Mouse (Mus musculus): ENCODE results near the gene Cnnm1. TPM values are rescaled to one million over a fixed set of nuclear protein-coding genes. Genes with fewer than 3 reads are reported as not detected.

Gene Cnnm1
- polyA plus RNA-seq, 1 experiment from 2014 or later = 5.5 TPM

DNA sequence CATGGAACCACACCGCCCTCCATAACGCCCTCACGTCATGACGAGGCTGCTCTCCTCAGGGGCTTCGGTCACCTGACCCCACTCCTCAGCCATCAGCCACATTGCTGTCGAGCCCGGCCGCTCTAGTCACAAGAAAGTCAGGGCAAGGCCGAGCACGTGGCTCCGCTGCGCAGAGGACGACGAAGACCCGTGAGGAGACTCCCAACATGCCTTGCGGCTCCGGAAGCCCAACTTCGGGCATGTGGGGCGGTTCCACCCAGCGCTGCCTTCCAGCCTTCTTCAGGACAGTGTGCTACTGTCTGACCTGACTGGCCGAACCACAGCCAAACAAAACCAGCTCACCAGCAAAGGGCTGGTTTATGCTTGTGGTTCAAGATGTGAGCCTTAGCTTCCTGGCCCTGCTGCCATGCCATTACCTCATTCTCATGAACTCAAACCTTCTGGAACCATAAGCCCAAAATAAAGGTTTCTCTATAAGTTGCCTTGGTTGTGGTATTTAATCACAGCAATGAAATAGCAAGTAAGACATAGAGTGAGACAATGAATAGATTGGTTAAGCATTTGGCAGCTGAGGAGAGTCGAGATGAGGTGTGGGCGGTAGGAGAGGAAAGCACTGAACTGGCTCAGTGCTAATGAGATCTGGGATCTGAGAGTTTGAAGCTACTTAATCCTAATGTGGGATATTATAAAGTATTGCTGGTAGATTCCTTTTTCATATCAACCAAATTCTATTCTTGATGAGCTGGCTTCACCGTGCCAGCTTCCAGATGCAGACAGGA, 12.6 kb upstream of the Cnnm1 start:
- H3K27ac ChIP-seq (ENCODE audit: low read depth, low read length) = no peak overlapping the region
- H3K9ac ChIP-seq (ENCODE audit: low read depth, low read length) = no peak overlapping the region
- ATAC-seq = no peak
- no peak for TF ChIP-seq CTCF (IDR thresholded peaks at IDR 0.05; ENCODE audit: low read depth)
- H3K4me1 ChIP-seq (replicated peaks; ENCODE audit: control insufficient read depth, insufficient read depth, low read length) = no peaks in the 10 kb centered on the region
- no peaks in the 10 kb centered on the region for H3K36me3 ChIP-seq (ENCODE audit: control insufficient read depth, insufficient read depth)
- no peak overlapping the region for H3K4me3 ChIP-seq (ENCODE audit: low read depth, low read length)
- no peak overlapping the region for H3K4me2 ChIP-seq (replicated peaks; ENCODE audit: low read depth)
- peaks cover 7% of the 10 kb centered on the region; the same call in 1 of the 2 replicates for H3K27me3 ChIP-seq (replicated peaks; ENCODE audit: control insufficient read depth, insufficient read depth, low read length)
- WGBS = 87% methylated on average over 24 of the region's 24 CpGs
- no peaks in the 10 kb centered on the region for H3K9me3 ChIP-seq (ENCODE audit: control insufficient read depth)

DNA sequence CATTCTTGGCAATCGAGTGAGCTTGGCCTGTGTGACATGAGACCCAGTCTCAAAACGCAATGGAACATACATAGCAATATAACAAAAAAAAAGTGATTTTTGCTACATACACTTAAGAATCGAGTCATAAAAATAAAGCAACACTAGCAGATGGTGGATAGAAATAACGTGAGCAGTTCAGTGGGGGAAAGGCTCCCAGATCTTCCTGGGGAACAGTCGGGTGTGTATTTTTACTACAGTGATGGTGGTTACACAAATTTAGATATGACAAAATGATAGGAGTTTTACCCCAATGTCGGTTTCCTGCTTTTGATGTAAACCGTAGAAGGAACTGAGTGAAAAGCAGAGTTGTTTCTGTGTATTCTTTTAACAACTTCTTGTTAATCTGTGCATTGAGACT, 990 bp upstream of the Cnnm1 start:
- H3K9ac ChIP-seq (ENCODE audit: low read depth, low read length) = no peak overlapping the region
- H3K4me2 ChIP-seq (replicated peaks; ENCODE audit: low read depth) = no peak overlapping the region
- no peak for ATAC-seq
- peaks cover 54% of the 10 kb centered on the region for H3K27me3 ChIP-seq (replicated peaks; ENCODE audit: control insufficient read depth, insufficient read depth, low read length)
- H3K4me1 ChIP-seq (replicated peaks; ENCODE audit: control insufficient read depth, insufficient read depth, low read length) = 0 out of 2 replicates have a peak, but pooled peaks cover 2% of the 10 kb centered on the region
- 80% methylated on average over 7 of the region's 7 CpGs for WGBS
- TF ChIP-seq CTCF (IDR thresholded peaks at IDR 0.05; ENCODE audit: low read depth) = no peak
- no peaks in the 10 kb centered on the region for H3K36me3 ChIP-seq (ENCODE audit: control insufficient read depth, insufficient read depth)
- H3K9me3 ChIP-seq (ENCODE audit: control insufficient read depth) = no peaks in the 10 kb centered on the region
- H3K4me3 ChIP-seq (ENCODE audit: low read depth, low read length) = no peak overlapping the region
- H3K27ac ChIP-seq (ENCODE audit: low read depth, low read length) = no peak overlapping the region

DNA sequence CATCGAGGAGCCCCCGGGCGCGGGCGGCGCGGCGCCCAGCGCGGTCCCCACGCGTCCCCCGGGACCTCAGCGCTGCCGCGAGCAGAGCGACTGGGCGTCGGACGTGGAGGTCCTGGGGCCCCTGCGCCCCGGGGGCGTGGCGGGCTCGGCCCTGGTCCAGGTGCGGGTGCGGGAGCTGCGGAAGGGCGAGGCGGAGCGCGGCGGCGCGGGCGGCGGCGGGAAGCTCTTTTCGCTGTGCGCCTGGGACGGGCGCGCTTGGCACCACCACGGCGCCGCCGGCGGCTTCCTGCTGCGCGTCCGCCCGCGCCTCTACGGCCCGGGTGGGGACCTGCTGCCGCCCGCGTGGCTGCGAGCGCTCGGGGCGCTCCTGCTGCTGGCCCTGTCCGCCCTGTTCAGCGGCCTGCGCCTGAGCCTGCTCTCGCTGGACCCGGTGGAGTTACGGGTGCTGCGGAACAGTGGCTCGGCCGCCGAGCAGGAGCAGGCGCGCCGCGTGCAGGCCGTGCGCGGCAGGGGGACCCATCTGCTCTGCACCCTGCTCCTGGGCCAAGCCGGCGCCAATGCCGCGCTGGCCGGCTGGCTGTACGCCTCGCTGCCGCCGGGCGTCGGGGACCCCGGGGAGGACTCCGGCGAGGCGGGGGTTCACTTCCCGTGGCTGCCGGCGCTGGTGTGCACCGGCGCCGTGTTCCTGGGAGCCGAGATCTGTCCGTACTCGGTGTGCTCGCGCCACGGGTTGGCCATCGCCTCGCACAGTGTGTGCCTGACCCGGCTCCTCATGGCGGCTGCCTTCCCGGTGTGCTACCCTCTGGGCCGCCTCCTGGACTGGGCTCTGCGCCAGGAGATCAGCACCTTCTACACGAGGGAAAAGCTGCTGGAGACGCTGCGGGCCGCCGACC, 778 bp downstream of the Cnnm1 start:
- Histone ChIP-seq H3K27me3 (replicated peaks; ENCODE audit: control insufficient read depth, insufficient read depth, low read length) (peaks cover 54% of the 10 kb centered on the region), H3K4me2 (replicated peaks; ENCODE audit: low read depth) (peak overlapping the region; percentile 99), H3K36me3 (ENCODE audit: control insufficient read depth, insufficient read depth) (no peaks in the 10 kb centered on the region), H3K27ac (ENCODE audit: low read depth, low read length) (no peak overlapping the region), H3K4me3 (ENCODE audit: low read depth, low read length) (peak overlapping the region; percentile 63), H3K4me1 (replicated peaks; ENCODE audit: control insufficient read depth, insufficient read depth, low read length) (no peaks in the 10 kb centered on the region), H3K9ac (ENCODE audit: low read depth, low read length) (peak overlapping the region; percentile 26), H3K9me3 (ENCODE audit: control insufficient read depth) (no peaks in the 10 kb centered on the region)
- WGBS = under 1% methylated on average over 110 of the region's 118 CpGs
- no peak for TF ChIP-seq CTCF (IDR thresholded peaks at IDR 0.05; ENCODE audit: low read depth)
- peak; percentile 28; the same call in 1 of the 2 replicates for ATAC-seq

DNA sequence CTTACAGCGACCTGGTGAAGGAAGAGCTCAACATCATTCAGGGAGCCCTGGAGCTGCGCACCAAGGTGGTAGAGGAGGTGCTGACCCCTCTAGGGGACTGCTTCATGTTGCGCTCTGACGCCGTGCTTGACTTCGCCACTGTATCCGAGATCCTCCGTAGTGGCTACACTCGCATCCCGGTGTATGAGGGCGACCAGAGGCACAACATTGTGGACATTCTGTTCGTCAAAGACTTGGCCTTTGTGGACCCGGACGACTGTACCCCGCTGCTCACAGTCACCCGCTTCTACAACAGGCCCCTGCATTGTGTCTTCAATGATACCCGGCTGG, 1.4 kb downstream of the Cnnm1 start:
- Histone ChIP-seq H3K4me2 (replicated peaks; ENCODE audit: low read depth) (peak overlapping the region; percentile 99), H3K9me3 (ENCODE audit: control insufficient read depth) (no peaks in the 10 kb centered on the region), H3K4me3 (ENCODE audit: low read depth, low read length) (peak overlapping the region; percentile 63), H3K27ac (ENCODE audit: low read depth, low read length) (no peak overlapping the region), H3K9ac (ENCODE audit: low read depth, low read length) (no peak overlapping the region), H3K4me1 (replicated peaks; ENCODE audit: control insufficient read depth, insufficient read depth, low read length) (no peaks in the 10 kb centered on the region), H3K36me3 (ENCODE audit: control insufficient read depth, insufficient read depth) (no peaks in the 10 kb centered on the region), H3K27me3 (replicated peaks; ENCODE audit: control insufficient read depth, insufficient read depth, low read length) (peaks cover 54% of the 10 kb centered on the region)
- TF ChIP-seq CTCF (IDR thresholded peaks at IDR 0.05; ENCODE audit: low read depth) = no peak
- WGBS = 18% methylated on average over 17 of the region's 17 CpGs
- ATAC-seq = no peak

DNA sequence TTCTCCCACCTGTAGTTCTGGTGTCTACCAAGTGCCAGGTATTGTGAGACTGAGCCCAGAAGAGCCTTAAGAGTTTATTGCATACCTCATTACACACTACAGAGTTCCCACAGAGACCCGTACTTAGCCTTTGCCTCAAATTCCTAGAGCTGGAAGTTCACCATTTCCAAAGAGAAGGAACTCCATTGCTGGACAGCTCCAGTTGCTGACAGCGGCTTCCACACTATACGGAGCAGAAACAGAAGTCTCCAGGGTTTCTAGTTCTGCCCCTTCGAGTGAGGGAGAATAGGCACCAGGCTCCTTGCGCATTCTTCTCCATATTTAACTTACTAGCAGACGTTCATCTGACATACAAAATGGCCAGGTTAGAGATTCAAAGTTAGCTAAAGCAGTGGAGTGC, 2.0 kb downstream of the Cnnm1 start:
- 26% methylated on average over 6 of the region's 6 CpGs for WGBS
- no peak for TF ChIP-seq CTCF (IDR thresholded peaks at IDR 0.05; ENCODE audit: low read depth)
- H3K4me2 ChIP-seq (replicated peaks; ENCODE audit: low read depth) = no peak overlapping the region
- H3K9ac ChIP-seq (ENCODE audit: low read depth, low read length) = no peak overlapping the region
- H3K4me1 ChIP-seq (replicated peaks; ENCODE audit: control insufficient read depth, insufficient read depth, low read length) = no peaks in the 10 kb centered on the region
- H3K4me3 ChIP-seq (ENCODE audit: low read depth, low read length) = no peak overlapping the region
- no peak for ATAC-seq
- no peak overlapping the region for H3K27ac ChIP-seq (ENCODE audit: low read depth, low read length)
- no peaks in the 10 kb centered on the region for H3K9me3 ChIP-seq (ENCODE audit: control insufficient read depth)
- peaks cover 54% of the 10 kb centered on the region for H3K27me3 ChIP-seq (replicated peaks; ENCODE audit: control insufficient read depth, insufficient read depth, low read length)
- H3K36me3 ChIP-seq (ENCODE audit: control insufficient read depth, insufficient read depth) = no peaks in the 10 kb centered on the region

DNA sequence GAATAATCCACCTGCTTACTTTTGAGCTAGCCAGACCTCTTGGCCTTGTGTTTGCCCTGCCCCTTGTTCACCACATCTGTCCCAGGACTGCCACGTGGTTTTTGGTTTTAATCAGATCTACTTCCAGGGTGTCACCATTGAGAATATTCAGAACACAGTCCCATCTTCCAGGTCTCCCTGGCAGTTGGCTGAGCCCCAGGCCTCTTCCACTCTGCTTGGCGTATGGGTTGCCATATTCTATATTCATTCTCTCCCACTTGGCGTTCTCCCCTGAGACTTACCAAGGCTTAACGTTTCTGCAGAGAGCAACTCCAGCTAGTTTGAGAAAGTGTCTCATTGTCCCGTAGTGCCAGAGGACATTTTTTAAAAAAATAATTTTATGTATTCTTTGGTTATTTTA, 2.7 kb downstream of the Cnnm1 start:
- Histone ChIP-seq H3K4me1 (replicated peaks; ENCODE audit: control insufficient read depth, insufficient read depth, low read length) (no peaks in the 10 kb centered on the region), H3K9ac (ENCODE audit: low read depth, low read length) (no peak overlapping the region), H3K27me3 (replicated peaks; ENCODE audit: control insufficient read depth, insufficient read depth, low read length) (peaks cover 51% of the 10 kb centered on the region), H3K27ac (ENCODE audit: low read depth, low read length) (no peak overlapping the region), H3K4me2 (replicated peaks; ENCODE audit: low read depth) (no peak overlapping the region), H3K4me3 (ENCODE audit: low read depth, low read length) (no peak overlapping the region), H3K9me3 (ENCODE audit: control insufficient read depth) (no peaks in the 10 kb centered on the region), H3K36me3 (ENCODE audit: control insufficient read depth, insufficient read depth) (no peaks in the 10 kb centered on the region)
- WGBS = 82% methylated on average over 5 of the region's 5 CpGs
- ATAC-seq = no peak
- no peak for TF ChIP-seq CTCF (IDR thresholded peaks at IDR 0.05; ENCODE audit: low read depth)

Data from intestine, postnatal 0 days (tissue).